Mouse (Mus musculus) kidney, postnatal 0 days (tissue): ENCODE data around the gene Polr3a. TPM values are rescaled to one million over a fixed set of nuclear protein-coding genes. Genes with fewer than 3 reads are reported as not detected.

Experiments
- ATAC-seq: fragments of 200-750 bp; cut with Nextera tagmentation; replicated peaks from 2 replicates; pipeline ENCODE4 v1.8.0; 2017; ENCODE audit warnings: low read depth, moderate number of reproducible peaks, moderate TSS enrichment, moderate library complexity; ENCODE audit not compliant: low FRiP score
- DNase-seq: peaks from one replicate; pipeline ENCODE4 v3.0.0-alpha.2; 2016; ENCODE audit warnings: low spot score
- H3K27ac ChIP-seq: fragments of 300-500 bp; sonication (generic); 2 replicates; pipeline ENCODE4 v1.5.1; 2014; ENCODE audit warnings: mild to moderate bottlenecking
- H3K27me3 ChIP-seq: fragments of 300-500 bp; sonication (generic); 2 replicates; pipeline ENCODE4 v1.6.1; 2014; ENCODE audit warnings: low read length, mixed read lengths; ENCODE audit not compliant: insufficient read depth
- H3K36me3 ChIP-seq: fragments of 300-500 bp; sonication (generic); 2 replicates; pipeline ENCODE4 v1.6.1; 2014; ENCODE audit warnings: low read length, mixed read lengths; ENCODE audit not compliant: insufficient read depth
- H3K4me1 ChIP-seq: fragments of 300-500 bp; sonication (generic); replicated peaks from 2 replicates; pipeline ENCODE4 v1.6.1; 2014; ENCODE audit warnings: antibody characterized with exemption, low read length, mixed read lengths; ENCODE audit not compliant: insufficient read depth
- H3K4me2 ChIP-seq: fragments of 300-500 bp; sonication (generic); 2 replicates; pipeline ENCODE4 v1.6.1; 2014; ENCODE audit warnings: mild to moderate bottlenecking, low read length, moderate library complexity, mixed read lengths
- H3K4me3 ChIP-seq: fragments of 300-500 bp; sonication (generic); replicated peaks from 2 replicates; pipeline ENCODE4 v1.5.1; 2014; ENCODE audit warnings: low read depth, low read length
- H3K9ac ChIP-seq: fragments of 300-500 bp; sonication (generic); 2 replicates; pipeline ENCODE4 v1.6.1; 2014; ENCODE audit warnings: low read depth, low read length
- H3K9me3 ChIP-seq: fragments of 300-500 bp; sonication (generic); replicated peaks from 2 replicates; pipeline ENCODE4 v1.6.1; 2016; ENCODE audit warnings: low read length, inconsistent platforms, mixed read lengths
- CTCF ChIP-seq: IDR thresholded peaks from 2 replicates; pipeline ENCODE4 v1.5.1; 2016; ENCODE audit warnings: antibody characterized with exemption, low read depth, mild to moderate bottlenecking, moderate library complexity
- WGBS: fragments of 180-500 bp; shearing (Covaris S2); extraction: QIAGEN DNeasy Blood & Tissue Kit; methylation state at CpG from one replicate; pipeline ENCODE4 v1.1.7; 2014; 5-methylcytosine and 5-hydroxymethylcytosine counted together
- polyA plus RNA-seq: library from polyadenylated mRNA; unstranded; fragments of >200 nt; fragmentation: Nextera tagmentation; extraction: Ambion mirVana; gene quantifications from 2 replicates; pipeline ENCODE4 v1.2.1, GENCODE M21; 2015

The Polr3a gene
- 11.0 and 11.5 TPM in 2 replicates for polyA plus RNA-seq

- H3K4me1 ChIP-seq: peaks cover 9% of the 10 kb centered on the region
- H3K4me2 ChIP-seq: peak within 1 kb of the TSS; percentile 80
- no peaks in the 10 kb centered on the region for H3K27me3 ChIP-seq
- peak within 1 kb of the TSS; percentile 79 for H3K9ac ChIP-seq
- DNase-seq: peak; percentile 96
- H3K36me3 ChIP-seq: peaks cover 23% of the 10 kb centered on the region
- H3K27ac ChIP-seq: peak within 1 kb of the TSS; percentile 81; the same call in 1 of the 2 replicates
- peak within 1 kb of the TSS; percentile 77 for H3K4me3 ChIP-seq
- ATAC-seq: peak; percentile 62
- TF ChIP-seq CTCF: peak; percentile 94
- no peaks in the 10 kb centered on the region for H3K9me3 ChIP-seq
- WGBS: under 1% methylated on average over 30 of the region's 30 CpGs
These were observed at the start of gene Polr3a, which contains the start of gene Rps24 for GRCm38 (mm10) chr14:24486773-24487227. Gene Polr3a (minus strand): TSS chr14:24487058. Gene Rps24 (plus strand): TSS chr14:24487125.

GRCm38 (mm10) chr14:24534865-24535545 lies 48.1 kb upstream of the Polr3a start:
- Histone ChIP-seq H3K27me3 (no peaks in the 10 kb centered on the region), H3K36me3 (no peaks in the 10 kb centered on the region), H3K4me2 (no peak overlapping the region), H3K4me3 (no peak overlapping the region), H3K9ac (no peak overlapping the region), H3K9me3 (no peaks in the 10 kb centered on the region), H3K4me1 (peaks cover 4% of the 10 kb centered on the region; the same call in 1 of the 2 replicates), H3K27ac (no peak overlapping the region)
- ATAC-seq (no peak), DNase-seq (no peak)
- no peak for TF ChIP-seq CTCF
- WGBS: 68% methylated on average over 9 of the region's 9 CpGs

- Histone ChIP-seq H3K4me2 (peak overlapping the region; percentile 17; the same call in 1 of the 2 replicates), H3K4me3 (no peak overlapping the region), H3K9me3 (no peaks in the 10 kb centered on the region), H3K9ac (no peak overlapping the region), H3K27ac (no peak overlapping the region), H3K4me1 (peaks cover 4% of the 10 kb centered on the region; the same call in 1 of the 2 replicates), H3K36me3 (no peaks in the 10 kb centered on the region), H3K27me3 (no peaks in the 10 kb centered on the region)
- 0 out of 2 replicates have a peak, but pooled peaks have one; percentile 40 for ATAC-seq
- TF ChIP-seq CTCF: no peak
- DNase-seq: peak; percentile 26
- 6% methylated on average over 6 of the region's 6 CpGs for WGBS
These were observed 43.4 kb upstream of the Polr3a start for GRCm38 (mm10) chr14:24530228-24530627.

GRCm38 (mm10) chr14:24526440-24526839 lies 39.6 kb upstream of the Polr3a start:
- no peak for TF ChIP-seq CTCF
- H3K9me3 ChIP-seq: no peaks in the 10 kb centered on the region
- 74% methylated on average over 10 of the region's 10 CpGs for WGBS
- H3K27ac ChIP-seq: no peak overlapping the region
- H3K36me3 ChIP-seq: no peaks in the 10 kb centered on the region
- H3K4me1 ChIP-seq: peaks cover 4% of the 10 kb centered on the region; the same call in 1 of the 2 replicates
- DNase-seq: no peak
- no peak overlapping the region for H3K4me2 ChIP-seq
- H3K27me3 ChIP-seq: no peaks in the 10 kb centered on the region
- no peak overlapping the region for H3K4me3 ChIP-seq
- ATAC-seq: no peak
- no peak overlapping the region for H3K9ac ChIP-seq

GRCm38 (mm10) chr14:24525677-24526415 lies 39.0 kb upstream of the Polr3a start:
- no peak overlapping the region for H3K4me2 ChIP-seq
- H3K36me3 ChIP-seq: no peaks in the 10 kb centered on the region
- no peaks in the 10 kb centered on the region for H3K27me3 ChIP-seq
- no peak overlapping the region for H3K4me3 ChIP-seq
- TF ChIP-seq CTCF: no peak
- H3K4me1 ChIP-seq: peaks cover 4% of the 10 kb centered on the region; the same call in 1 of the 2 replicates
- 66% methylated on average over 10 of the region's 10 CpGs for WGBS
- DNase-seq: no peak
- H3K27ac ChIP-seq: no peak overlapping the region
- ATAC-seq: no peak
- H3K9me3 ChIP-seq: no peaks in the 10 kb centered on the region
- no peak overlapping the region for H3K9ac ChIP-seq

GRCm38 (mm10) chr14:24525137-24525536 lies 38.3 kb upstream of the Polr3a start:
- DNase-seq (no peak), ATAC-seq (no peak)
- H3K9ac ChIP-seq: no peak overlapping the region
- H3K9me3 ChIP-seq: no peaks in the 10 kb centered on the region
- no peak overlapping the region for H3K27ac ChIP-seq
- H3K4me3 ChIP-seq: no peak overlapping the region
- no peaks in the 10 kb centered on the region for H3K27me3 ChIP-seq
- H3K4me2 ChIP-seq: no peak overlapping the region
- WGBS: 70% methylated on average over 3 of the region's 3 CpGs
- H3K36me3 ChIP-seq: no peaks in the 10 kb centered on the region
- no peak for TF ChIP-seq CTCF
- H3K4me1 ChIP-seq: no peaks in the 10 kb centered on the region; the same call in 1 of the 2 replicates
